Mouse (Mus musculus) cortical plate, adult 2 months (tissue): ENCODE data around the gene Dnajb4. TPM values are rescaled to one million over a fixed set of nuclear protein-coding genes. Genes with fewer than 3 reads are reported as not detected.
"Not testable (repeated sequence)": the region's sequence is repeated elsewhere in the genome, so short reads cannot be mapped to it uniquely, and the experiment has no call there.

ENCODE experiments used
- H3K27ac ChIP-seq: fragments of 200-500 bp; 2 replicates; pipeline ENCODE4 v1.5.1; 2012; ENCODE audit warnings: low read length, control low read depth, inconsistent platforms; ENCODE audit not compliant: insufficient read depth
- H3K4me1 ChIP-seq: fragments of 200-500 bp; 2 replicates; pipeline ENCODE4 v1.6.1; 2011; ENCODE audit warnings: low read length; ENCODE audit not compliant: control insufficient read depth, insufficient read depth
- H3K4me3 ChIP-seq: fragments of 200-500 bp; 2 replicates; pipeline ENCODE4 v1.5.1; 2011; ENCODE audit warnings: mild to moderate bottlenecking, low read length, control low read depth; ENCODE audit not compliant: insufficient read depth
- CTCF ChIP-seq: fragments of 200-500 bp; IDR thresholded peaks from 2 replicates; pipeline ENCODE4 v1.5.1; 2011; ENCODE audit warnings: mild to moderate bottlenecking, control low read depth, low read length; ENCODE audit not compliant: insufficient read depth; ENCODE audit errors: extremely low read depth
- POLR2A ChIP-seq: fragments of 200-500 bp; IDR thresholded peaks from 2 replicates; pipeline ENCODE4 v1.6.1; 2011; ENCODE audit warnings: mild to moderate bottlenecking, low read length, control low read depth; ENCODE audit not compliant: insufficient read depth; ENCODE audit errors: extremely low read depth
- polyA plus RNA-seq: library from polyadenylated mRNA; depleted of rRNA; stranded (reverse); fragments of >200 nt; gene quantifications from 2 replicates; pipeline ENCODE4 v1.2.3, GENCODE M21; 2012

The Dnajb4 gene
- polyA plus RNA-seq, 1 experiment: 50.8 TPM

GRCm38 (mm10) chr3:152154095-152154494 lies 56.0 kb downstream of the Dnajb4 start:
- Histone ChIP-seq H3K4me1 (peaks cover 8% of the 10 kb centered on the region), H3K27ac (no peak overlapping the region), H3K4me3 (no peak overlapping the region)
- TF ChIP-seq CTCF: no peak
- TF ChIP-seq POLR2A: no peak

- no peak overlapping the region for H3K27ac ChIP-seq
- TF ChIP-seq POLR2A (no peak), CTCF (no peak)
- H3K4me1 ChIP-seq: peaks cover 6% of the 10 kb centered on the region
- no peak overlapping the region for H3K4me3 ChIP-seq
Measured at GRCm38 (mm10) chr3:152153152-152153551, 57.0 kb downstream of the Dnajb4 start.

- TF ChIP-seq POLR2A (no peak), CTCF (no peak)
- Histone ChIP-seq H3K4me1 (peaks cover 7% of the 10 kb centered on the region), H3K4me3 (no peak overlapping the region; the same call in 1 of the 2 replicates), H3K27ac (no peak overlapping the region)
Measured at GRCm38 (mm10) chr3:152152483-152152804, 57.7 kb downstream of the Dnajb4 start.

- H3K4me3 ChIP-seq: peak overlapping the region; percentile 14
Measured at GRCm38 (mm10) chr3:152151725-152152482, 58.2 kb downstream of the Dnajb4 start.

GRCm38 (mm10) chr3:152149863-152150262 lies 60.2 kb downstream of the Dnajb4 start:
- TF ChIP-seq POLR2A (no peak), CTCF (no peak)
- Histone ChIP-seq H3K27ac (no peak overlapping the region), H3K4me1 (peaks cover 7% of the 10 kb centered on the region), H3K4me3 (no peak overlapping the region)

More at GRCm38 (mm10) chr3:152151725-152152482, 58.2 kb downstream of the Dnajb4 start:
- Histone ChIP-seq H3K4me1 (peaks cover 9% of the 10 kb centered on the region), H3K27ac (no peak overlapping the region)
- TF ChIP-seq CTCF: no peak

- TF ChIP-seq CTCF (no peak), POLR2A (no peak)
- peaks cover 9% of the 10 kb centered on the region for H3K4me1 ChIP-seq
- no peak overlapping the region for H3K27ac ChIP-seq
- H3K4me3 ChIP-seq: no peak overlapping the region
Measured at GRCm38 (mm10) chr3:152149449-152149848, 60.7 kb downstream of the Dnajb4 start.

GRCm38 (mm10) chr3:152147085-152147831 lies 62.8 kb downstream of the Dnajb4 start:
- Histone ChIP-seq H3K4me1 (peaks cover 16% of the 10 kb centered on the region), H3K4me3 (no peak overlapping the region), H3K27ac (no peak overlapping the region)
- no peak for TF ChIP-seq CTCF
- no peak for TF ChIP-seq POLR2A

GRCm38 (mm10) chr3:152145186-152145585 lies 64.9 kb downstream of the Dnajb4 start:
- no peak overlapping the region for H3K4me3 ChIP-seq
- no peak overlapping the region for H3K27ac ChIP-seq
- peaks cover 16% of the 10 kb centered on the region for H3K4me1 ChIP-seq
- TF ChIP-seq POLR2A: no peak
- no peak for TF ChIP-seq CTCF

- no peak overlapping the region for H3K4me3 ChIP-seq
- H3K4me1 ChIP-seq: peaks cover 14% of the 10 kb centered on the region
- H3K27ac ChIP-seq: peak overlapping the region; percentile 19; the same call in 1 of the 2 replicates
- no peak for TF ChIP-seq POLR2A
- TF ChIP-seq CTCF: no peak
Measured at GRCm38 (mm10) chr3:152142989-152143695, 67.0 kb downstream of the Dnajb4 start.

- H3K27ac ChIP-seq: no peak overlapping the region
- H3K4me1 ChIP-seq: peaks cover 11% of the 10 kb centered on the region
- no peak overlapping the region for H3K4me3 ChIP-seq
- TF ChIP-seq CTCF (no peak), POLR2A (no peak)
Measured at GRCm38 (mm10) chr3:152142146-152142545, 68.0 kb downstream of the Dnajb4 start.

- not testable (repeated sequence) for H3K4me1 ChIP-seq, H3K4me3 ChIP-seq, H3K27ac ChIP-seq
Measured at GRCm38 (mm10) chr3:152139308-152139707, 70.8 kb downstream of the Dnajb4 start.

- H3K4me1 ChIP-seq, H3K4me3 ChIP-seq, H3K27ac ChIP-seq: not testable (repeated sequence)
Measured at GRCm38 (mm10) chr3:152136106-152136505, 74.0 kb downstream of the Dnajb4 start.
